13 mouse cellular contexts compared by ENCODE assay signal in genomic region chr14:47942671-47943070, GRCm38 (mm10).
"Had no signal": no experiment of that assay in that cellular context is flagged by ENCODE, and none has a peak within 500 bp of the region (broad histone marks: within the 10 kb centered on the region; RNA-seq: fewer than 3 reads in every experiment).

No protein-coding gene starts in this region.

- DNase-seq: liver, postnatal 0 days; lung, adult 2 months; lung, postnatal 14 days; lung, postnatal 36 days; right cerebral cortex, postnatal 14 days; thymus, postnatal 14 days; thymus, postnatal 36 days had no signal

- H3K4me3 ChIP-seq: lung, embryonic 15.5 days; megakaryocyte, embryonic 14.5 days; midbrain, embryonic 13.5 days; midbrain, embryonic 15.5 days; neural tube, embryonic 12.5 days had no signal

- H3K27ac ChIP-seq: lung, embryonic 15.5 days; macrophage; midbrain, embryonic 13.5 days; midbrain, embryonic 15.5 days; neural tube, embryonic 12.5 days had no signal

- H3K36me3 ChIP-seq: lung, embryonic 15.5 days; midbrain, embryonic 13.5 days; midbrain, embryonic 15.5 days; neural tube, embryonic 12.5 days had no signal

- H3K4me1 ChIP-seq: megakaryocyte, embryonic 14.5 days had no signal

- H3K27me3 ChIP-seq: lung, embryonic 15.5 days; megakaryocyte, embryonic 14.5 days; midbrain, embryonic 13.5 days; midbrain, embryonic 15.5 days; neural tube, embryonic 12.5 days had no signal
